Comparison of ENCODE assay signal across 21 mouse cellular contexts in the genomic region with DNA sequence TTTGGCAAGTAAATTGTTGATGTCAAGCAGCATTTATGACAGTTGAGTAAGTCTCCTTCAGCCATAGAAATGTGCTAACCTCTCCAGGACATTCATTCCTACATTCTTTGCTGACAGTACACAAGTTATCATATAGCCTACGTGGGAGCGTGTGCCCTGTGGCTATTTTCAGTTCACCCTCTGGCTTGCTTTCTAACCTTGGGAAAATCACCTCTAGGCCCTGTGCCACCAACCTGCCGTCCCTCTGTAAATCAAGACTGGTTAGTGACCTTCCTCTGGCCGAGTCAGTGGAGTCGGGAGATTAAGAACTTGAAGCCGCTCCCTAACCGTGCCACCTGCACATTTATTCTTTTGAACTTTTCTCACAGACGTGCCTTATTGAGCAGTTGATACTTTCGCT. TPM values are rescaled to one million over a fixed set of nuclear protein-coding genes. Genes with fewer than 3 reads are reported as not detected.
DNase-seq lines count a peak whose midpoint lies in the region; ATAC-seq and TF ChIP-seq lines count a peak whose summit lies in the region.
"Had no signal": no experiment of that assay in that cellular context is flagged by ENCODE, and none has a peak within 500 bp of the region (broad histone marks: within the 10 kb centered on the region; RNA-seq: fewer than 3 reads in every experiment).

No protein-coding gene starts in this region.

- peak; percentile 87 for DNase-seq in adrenal gland, adult 2 months
- DNase-seq in adrenal gland, postnatal 25 days = peak; percentile 57
- DNase-seq in heart, adult 2 months = peak; percentile 46 to 69
- DNase-seq in urinary bladder, adult 18-20 months (ENCODE audit: low spot score in 2 of 2) = no peak
- no peak for DNase-seq in liver, postnatal 0 days
- no peak for DNase-seq in right cerebral cortex, postnatal 10 days (ENCODE audit: low spot score in 2 of 2)
- DNase-seq: B cell, adult 2 months; cerebellum, adult 11-12 months; lung, embryonic 14.5 days; midbrain, embryonic 14.5 days had no signal

- no peaks in the 10 kb centered on the region for H3K27me3 ChIP-seq in heart, adult 2 months (ENCODE audit: control insufficient read depth, insufficient read depth, low read length)
- H3K27me3 ChIP-seq in heart, embryonic 16.5 days (ENCODE audit: control insufficient read depth, insufficient read depth, low read length) = no peaks in the 10 kb centered on the region
- H3K27me3 ChIP-seq in forebrain, embryonic 12.5 days = no peaks in the 10 kb centered on the region
- no peaks in the 10 kb centered on the region for H3K27me3 ChIP-seq in liver, postnatal 0 days (ENCODE audit: insufficient read depth, low read length)
- H3K27me3 ChIP-seq: intestine, embryonic 15.5 days; neural tube, embryonic 15.5 days had no signal

- H3K9me3 ChIP-seq in heart, embryonic 16.5 days (replicated peaks; ENCODE audit: control insufficient read depth, low read length) = no peaks in the 10 kb centered on the region
- H3K9me3 ChIP-seq in forebrain, embryonic 12.5 days = no peaks in the 10 kb centered on the region
- H3K9me3 ChIP-seq in liver, postnatal 0 days (ENCODE audit: low read length) = no peaks in the 10 kb centered on the region
- H3K9me3 ChIP-seq: embryonic facial prominence, embryonic 10.5 days; intestine, embryonic 15.5 days; limb, embryonic 10.5 days; neural tube, embryonic 15.5 days had no signal

- H3K9ac ChIP-seq in heart, adult 2 months (ENCODE audit: low read depth, low read length) = no peak overlapping the region
- H3K9ac ChIP-seq in heart, embryonic 16.5 days (ENCODE audit: low read length) = no peak overlapping the region
- no peak overlapping the region for H3K9ac ChIP-seq in forebrain, embryonic 12.5 days
- H3K9ac ChIP-seq in liver, postnatal 0 days (replicated peaks) = no peak overlapping the region
- H3K9ac ChIP-seq: hindbrain, embryonic 14.5 days; intestine, embryonic 15.5 days; lung, embryonic 14.5 days; neural tube, embryonic 15.5 days had no signal

- intact Hi-C loops in heart, adult 2 months (cut with DNase I) = no loop called here

- H3K27ac ChIP-seq in heart, adult 2 months = peak overlapping the region; percentile 64
- peak overlapping the region; percentile 82 for H3K27ac ChIP-seq in heart, embryonic 16.5 days (ENCODE audit: low read length)
- no peak overlapping the region for H3K27ac ChIP-seq in forebrain, embryonic 12.5 days
- H3K27ac ChIP-seq in liver, postnatal 0 days (ENCODE audit: low read depth) = no peak overlapping the region
- H3K27ac ChIP-seq: embryonic facial prominence, embryonic 10.5 days; hindbrain, embryonic 14.5 days; intestine, embryonic 15.5 days; limb, embryonic 10.5 days; neural tube, embryonic 15.5 days had no signal

- peak; percentile 89 for ATAC-seq in heart, embryonic 16.5 days (replicated peaks; ENCODE audit: extremely low read depth, insufficient read depth, low FRiP score)
- no peak for ATAC-seq in forebrain, embryonic 12.5 days (ENCODE audit: low FRiP score)
- no peak for ATAC-seq in liver, postnatal 0 days
- ATAC-seq: activated CD4-positive, CD25-positive, alpha-beta regulatory T cell, adult 4 months; forebrain, embryonic 14.5 days; intestine, embryonic 15.5 days had no signal

- H3K36me3 ChIP-seq in heart, adult 2 months (ENCODE audit: control insufficient read depth, insufficient read depth, low read length) = no peaks in the 10 kb centered on the region
- no peaks in the 10 kb centered on the region for H3K36me3 ChIP-seq in heart, embryonic 16.5 days (ENCODE audit: control insufficient read depth, insufficient read depth)
- no peaks in the 10 kb centered on the region for H3K36me3 ChIP-seq in forebrain, embryonic 12.5 days (replicated peaks)
- H3K36me3 ChIP-seq in liver, postnatal 0 days (replicated peaks; ENCODE audit: insufficient read depth, low read length) = no peaks in the 10 kb centered on the region
- H3K36me3 ChIP-seq: embryonic facial prominence, embryonic 10.5 days; intestine, embryonic 15.5 days; limb, embryonic 10.5 days; neural tube, embryonic 15.5 days had no signal

- H3K4me2 ChIP-seq in heart, embryonic 16.5 days (ENCODE audit: low read depth, low read length) = no peak overlapping the region
- H3K4me2 ChIP-seq in forebrain, embryonic 12.5 days = no peak overlapping the region
- no peak overlapping the region for H3K4me2 ChIP-seq in liver, postnatal 0 days (ENCODE audit: low read depth, low read length)
- H3K4me2 ChIP-seq: hindbrain, embryonic 14.5 days; intestine, embryonic 15.5 days; liver, embryonic 11.5 days; lung, embryonic 14.5 days; neural tube, embryonic 15.5 days had no signal

- H3K4me1 ChIP-seq in heart, adult 2 months (ENCODE audit: control insufficient read depth, insufficient read depth, low read length) = no peaks in the 10 kb centered on the region; the same call in 1 of the 2 replicates
- peaks cover 7% of the 10 kb centered on the region for H3K4me1 ChIP-seq in heart, embryonic 16.5 days (ENCODE audit: control insufficient read depth, insufficient read depth, low read length)
- no peaks in the 10 kb centered on the region for H3K4me1 ChIP-seq in forebrain, embryonic 12.5 days
- H3K4me1 ChIP-seq in liver, postnatal 0 days (ENCODE audit: insufficient read depth) = no peaks in the 10 kb centered on the region
- H3K4me1 ChIP-seq: embryonic facial prominence, embryonic 10.5 days; intestine, embryonic 15.5 days; limb, embryonic 10.5 days; neural tube, embryonic 15.5 days had no signal

- no peak for TF ChIP-seq CTCF in heart, adult 2 months (IDR thresholded peaks at IDR 0.05)
- TF ChIP-seq CTCF in liver, postnatal 0 days (IDR thresholded peaks at IDR 0.05; ENCODE audit: low read depth) = no peak

- WGBS in heart, adult 2 months = 64% methylated on average over 9 of the region's 9 CpGs
- WGBS in heart, embryonic 16.5 days = 60% methylated on average over 9 of the region's 9 CpGs
- 91% methylated on average over 9 of the region's 9 CpGs for WGBS in forebrain, embryonic 12.5 days
- 87% methylated on average over 9 of the region's 9 CpGs for WGBS in liver, postnatal 0 days (ENCODE audit: insufficient replicate concordance)

- H3K4me3 ChIP-seq in heart, adult 2 months = no peak overlapping the region
- no peak overlapping the region for H3K4me3 ChIP-seq in heart, embryonic 16.5 days (ENCODE audit: low read length)
- H3K4me3 ChIP-seq in forebrain, embryonic 12.5 days (replicated peaks) = no peak overlapping the region
- no peak overlapping the region for H3K4me3 ChIP-seq in liver, postnatal 0 days (ENCODE audit: low read depth, low read length)
- H3K4me3 ChIP-seq: embryonic facial prominence, embryonic 10.5 days; intestine, embryonic 15.5 days; limb, embryonic 10.5 days; myocyte; neural tube, embryonic 15.5 days had no signal

- TF ChIP-seq EP300 in heart, adult 2 months (IDR thresholded peaks at IDR 0.05; ENCODE audit: insufficient read depth, low read depth, low read length) = 0 out of 2 replicates have a peak, but pooled peaks have one; percentile 37
- no peak for TF ChIP-seq EP300 in liver, postnatal 0 days (IDR thresholded peaks at IDR 0.05; ENCODE audit: low read depth)

- TF ChIP-seq POLR2A in heart, adult 2 months (IDR thresholded peaks at IDR 0.05; ENCODE audit: insufficient read depth, low read depth, low read length) = no peak

- no peaks in the 10 kb centered on the region for H3K79me2 ChIP-seq in heart, adult 2 months (replicated peaks; ENCODE audit: control insufficient read depth, insufficient read depth, low read length)

RNA-seq across cellular contexts. Expression of gene Zfp638, which starts 6.9 kb away (rescaled TPM):
- total RNA-seq in adrenal gland, adult 2 months (2021) = 100 to 1,000 TPM in 1 of 2 experiments, 10 to 100 TPM in 1; 82.6 to 118 TPM
- 7.1 and 7.4 TPM in 2 replicates for polyA plus RNA-seq in adrenal gland, adult 2 months (2012; rRNA removed)
- total RNA-seq in adrenal gland, postnatal 25 days (2021) = 102 and 117 TPM in 2 replicates
- 10 to 100 TPM; 55.0 to 55.2 TPM for total RNA-seq in heart, adult 2 months (2021)
- polyA plus RNA-seq in heart, adult 2 months (2012; rRNA removed) = 7.3 and 17.2 TPM in 2 replicates
- 37.0 and 39.8 TPM in 2 replicates for polyA plus RNA-seq in heart, embryonic 16.5 days (2015; fragmentation: Nextera tagmentation; extraction: Ambion mirVana)
- 109 and 113 TPM in 2 replicates for polyA plus RNA-seq in forebrain, embryonic 12.5 days (2016; fragmentation: Nextera tagmentation; extraction: Ambion mirVana)
- 12.0 and 12.5 TPM in 2 replicates for polyA plus RNA-seq in liver, postnatal 0 days (2015; fragmentation: Nextera tagmentation; extraction: Ambion mirVana)

RNA-seq across cellular contexts. Expression of gene Paip2b, which starts 28.5 kb away (rescaled TPM):
- 10 to 100 TPM; 22.0 to 36.9 TPM for total RNA-seq in adrenal gland, adult 2 months (2021)
- polyA plus RNA-seq in adrenal gland, adult 2 months (2012; rRNA removed) = 3.6 and 5.0 TPM in 2 replicates
- 21.1 and 28.2 TPM in 2 replicates for total RNA-seq in adrenal gland, postnatal 25 days (2021)
- total RNA-seq in heart, adult 2 months (2021) = 10 to 100 TPM; 35.4 to 39.4 TPM
- 13.4 and 31.8 TPM in 2 replicates for polyA plus RNA-seq in heart, adult 2 months (2012; rRNA removed)
- polyA plus RNA-seq in heart, embryonic 16.5 days (2015; fragmentation: Nextera tagmentation; extraction: Ambion mirVana) = 12.3 and 13.9 TPM in 2 replicates
- 25.0 and 33.7 TPM in 2 replicates for polyA plus RNA-seq in forebrain, embryonic 12.5 days (2016; fragmentation: Nextera tagmentation; extraction: Ambion mirVana)
- 2.9 and 3.7 TPM in 2 replicates for polyA plus RNA-seq in liver, postnatal 0 days (2015; fragmentation: Nextera tagmentation; extraction: Ambion mirVana)

Comparison
In these comparisons a context has a peak if more than half of its experiments do, and no peak if none do; other contexts are left out.
1. DNase-seq: peak in adrenal gland, adult 2 months (single experiment), adrenal gland, postnatal 25 days (single experiment) and heart, adult 2 months (2 of 2); none in urinary bladder, adult 18-20 months (0 of 2), liver, postnatal 0 days (single experiment) and right cerebral cortex, postnatal 10 days (0 of 2).
2. H3K27ac ChIP-seq: peak in heart, adult 2 months (single experiment) and heart, embryonic 16.5 days (single experiment); none in forebrain, embryonic 12.5 days (single experiment) and liver, postnatal 0 days (single experiment).